Mouse (Mus musculus) hindbrain, embryonic 10.5 days (tissue): ENCODE data around the gene Dhdds. TPM values are rescaled to one million over a fixed set of nuclear protein-coding genes. Genes with fewer than 3 reads are reported as not detected.
A peak's percentile ranks its signal among the peaks of the same experiment; 100 is the strongest.

Experiments used
- DNase-seq: peaks from one replicate; pipeline ENCODE4 v3.0.0-alpha.2; 2017; ENCODE audit warnings: low spot score
- H3K27ac ChIP-seq: fragments of 300-500 bp; sonication (generic); 2 replicates; pipeline ENCODE4 v1.5.1; 2016; ENCODE audit warnings: mild to moderate bottlenecking, moderate library complexity
- H3K27me3 ChIP-seq: fragments of 300-500 bp; sonication (generic); 2 replicates; pipeline ENCODE4 v1.6.1; 2016; ENCODE audit warnings: mild to moderate bottlenecking; ENCODE audit not compliant: poor library complexity, insufficient read depth, severe bottlenecking
- H3K36me3 ChIP-seq: fragments of 300-500 bp; sonication (generic); 2 replicates; pipeline ENCODE4 v1.6.1; 2016; ENCODE audit warnings: mild to moderate bottlenecking, moderate library complexity
- H3K4me1 ChIP-seq: fragments of 300-500 bp; sonication (generic); replicated peaks from 2 replicates; pipeline ENCODE4 v1.6.1; 2016; ENCODE audit warnings: mild to moderate bottlenecking
- H3K4me3 ChIP-seq: fragments of 300-500 bp; sonication (generic); 2 replicates; pipeline ENCODE4 v1.5.1; 2016; ENCODE audit warnings: mild to moderate bottlenecking, moderate library complexity
- H3K9me3 ChIP-seq: fragments of 300-500 bp; sonication (generic); 2 replicates; pipeline ENCODE4 v1.6.1; 2016; ENCODE audit warnings: mild to moderate bottlenecking, moderate library complexity
- WGBS: fragments of 180-500 bp; shearing (Covaris S2); methylation state at CpG from one replicate; pipeline ENCODE4 v1.1.7; 2016; 5-methylcytosine and 5-hydroxymethylcytosine counted together
- polyA plus RNA-seq: library from polyadenylated mRNA; unstranded; fragments of >200 nt; fragmentation: Nextera tagmentation; extraction: Ambion mirVana; gene quantifications from 2 replicates; pipeline ENCODE4 v1.2.1, GENCODE M21; 2016

Gene Dhdds
- polyA plus RNA-seq, 1 experiment from 2014 or later, result 42.3 TPM

- H3K27ac ChIP-seq, result peak overlapping the region; percentile 94
These were observed 16.6 kb upstream of the Dhdds start for GRCm38 (mm10) chr4:134017201-134017865.

GRCm38 (mm10) chr4:134016767-134017166, 16.0 kb upstream of the Dhdds start:
- peak; percentile 68 for DNase-seq
- peak overlapping the region; percentile 87 for H3K4me3 ChIP-seq
- H3K36me3 ChIP-seq, result peaks cover 12% of the 10 kb centered on the region; the same call in 1 of the 2 replicates
- peak overlapping the region; percentile 94 for H3K27ac ChIP-seq
- H3K4me1 ChIP-seq, result peaks cover 87% of the 10 kb centered on the region
- no peaks in the 10 kb centered on the region for H3K27me3 ChIP-seq
- WGBS, result under 1% methylated on average over 8 of the region's 8 CpGs
- no peaks in the 10 kb centered on the region for H3K9me3 ChIP-seq

More at GRCm38 (mm10) chr4:134017201-134017865, 16.6 kb upstream of the Dhdds start:
- Histone ChIP-seq H3K4me3 (peak overlapping the region; percentile 87), H3K27me3 (no peaks in the 10 kb centered on the region), H3K4me1 (peaks cover 81% of the 10 kb centered on the region), H3K36me3 (peaks cover 12% of the 10 kb centered on the region; the same call in 1 of the 2 replicates), H3K9me3 (no peaks in the 10 kb centered on the region)
- peak; percentile 69 for DNase-seq
- under 1% methylated on average over 21 of the region's 21 CpGs for WGBS

- Histone ChIP-seq H3K4me3 (peak overlapping the region; percentile 87), H3K27me3 (no peaks in the 10 kb centered on the region), H3K27ac (peak overlapping the region; percentile 94), H3K9me3 (no peaks in the 10 kb centered on the region), H3K4me1 (peaks cover 92% of the 10 kb centered on the region), H3K36me3 (peaks cover 12% of the 10 kb centered on the region; the same call in 1 of the 2 replicates)
- 2% methylated on average over 7 of the region's 7 CpGs for WGBS
- no peak for DNase-seq
These were observed 15.5 kb upstream of the Dhdds start for GRCm38 (mm10) chr4:134016208-134016607.

GRCm38 (mm10) chr4:134012858-134013528, 12.3 kb upstream of the Dhdds start:
- H3K4me1 ChIP-seq, result peaks cover 82% of the 10 kb centered on the region
- WGBS, result 51% methylated on average over 12 of the region's 12 CpGs
- no peaks in the 10 kb centered on the region for H3K27me3 ChIP-seq
- no peaks in the 10 kb centered on the region for H3K9me3 ChIP-seq
- H3K27ac ChIP-seq, result peak overlapping the region; percentile 87
- H3K4me3 ChIP-seq, result peak overlapping the region; percentile 18; the same call in 1 of the 2 replicates
- peak; percentile 53 for DNase-seq
- H3K36me3 ChIP-seq, result peaks cover 30% of the 10 kb centered on the region

GRCm38 (mm10) chr4:134011450-134012414, 11.0 kb upstream of the Dhdds start:
- H3K36me3 ChIP-seq, result peaks cover 43% of the 10 kb centered on the region
- peak overlapping the region; percentile 41 for H3K4me3 ChIP-seq
- H3K27ac ChIP-seq, result peak overlapping the region; percentile 87
- no peaks in the 10 kb centered on the region for H3K27me3 ChIP-seq
- peak; percentile 74 for DNase-seq
- no peaks in the 10 kb centered on the region for H3K9me3 ChIP-seq
- WGBS, result 6% methylated on average over 16 of the region's 16 CpGs
- H3K4me1 ChIP-seq, result peaks cover 69% of the 10 kb centered on the region

GRCm38 (mm10) chr4:134009709-134010108, 9.0 kb upstream of the Dhdds start:
- peaks cover 54% of the 10 kb centered on the region for H3K36me3 ChIP-seq
- H3K4me3 ChIP-seq, result no peak overlapping the region
- WGBS, result 78% methylated on average over 6 of the region's 6 CpGs
- no peaks in the 10 kb centered on the region for H3K27me3 ChIP-seq
- 0 out of 2 replicates have a peak overlapping the region, but pooled peaks have one; percentile 87 for H3K27ac ChIP-seq
- peaks cover 53% of the 10 kb centered on the region for H3K4me1 ChIP-seq
- DNase-seq, result no peak
- no peaks in the 10 kb centered on the region for H3K9me3 ChIP-seq

- Histone ChIP-seq H3K9me3 (no peaks in the 10 kb centered on the region), H3K27me3 (no peaks in the 10 kb centered on the region), H3K4me1 (peaks cover 43% of the 10 kb centered on the region), H3K4me3 (no peak overlapping the region), H3K36me3 (peaks cover 67% of the 10 kb centered on the region), H3K27ac (no peak overlapping the region)
- no peak for DNase-seq
- 93% methylated on average over 3 of the region's 3 CpGs for WGBS
These were observed 6.1 kb upstream of the Dhdds start for GRCm38 (mm10) chr4:134006845-134007244.

GRCm38 (mm10) chr4:134005581-134006358, 5.1 kb upstream of the Dhdds start:
- H3K4me3 ChIP-seq, result no peak overlapping the region
- H3K27me3 ChIP-seq, result no peaks in the 10 kb centered on the region
- peaks cover 37% of the 10 kb centered on the region for H3K4me1 ChIP-seq
- no peaks in the 10 kb centered on the region for H3K9me3 ChIP-seq
- no peak for DNase-seq
- H3K36me3 ChIP-seq, result peaks cover 67% of the 10 kb centered on the region
- 84% methylated on average over 12 of the region's 12 CpGs for WGBS
- no peak overlapping the region for H3K27ac ChIP-seq

GRCm38 (mm10) chr4:134002903-134003302, 2.2 kb upstream of the Dhdds start:
- Histone ChIP-seq H3K4me1 (peaks cover 35% of the 10 kb centered on the region), H3K27me3 (no peaks in the 10 kb centered on the region), H3K9me3 (no peaks in the 10 kb centered on the region), H3K4me3 (no peak overlapping the region), H3K27ac (no peak overlapping the region), H3K36me3 (peaks cover 48% of the 10 kb centered on the region)
- no peak for DNase-seq
- 53% methylated on average over 5 of the region's 5 CpGs for WGBS

GRCm38 (mm10) chr4:134002246-134002645, 1.5 kb upstream of the Dhdds start:
- 57% methylated on average over 4 of the region's 4 CpGs for WGBS

GRCm38 (mm10) chr4:134001710-134002109, 992 bp upstream of the Dhdds start:
- Histone ChIP-seq H3K4me3 (no peak overlapping the region), H3K9me3 (no peaks in the 10 kb centered on the region), H3K27ac (no peak overlapping the region), H3K27me3 (no peaks in the 10 kb centered on the region), H3K36me3 (peaks cover 44% of the 10 kb centered on the region), H3K4me1 (peaks cover 35% of the 10 kb centered on the region)
- DNase-seq, result no peak
- WGBS, result 40% methylated on average over 10 of the region's 10 CpGs

More at GRCm38 (mm10) chr4:134002246-134002645, 1.5 kb upstream of the Dhdds start:
- Histone ChIP-seq H3K27me3 (no peaks in the 10 kb centered on the region), H3K4me1 (peaks cover 35% of the 10 kb centered on the region), H3K4me3 (no peak overlapping the region), H3K27ac (no peak overlapping the region), H3K36me3 (peaks cover 44% of the 10 kb centered on the region), H3K9me3 (no peaks in the 10 kb centered on the region)
- no peak for DNase-seq

GRCm38 (mm10) chr4:133994697-133995096, 6.0 kb downstream of the Dhdds start:
- Histone ChIP-seq H3K27ac (no peak overlapping the region), H3K4me3 (no peak overlapping the region), H3K36me3 (peaks cover 79% of the 10 kb centered on the region), H3K9me3 (no peaks in the 10 kb centered on the region), H3K4me1 (peaks cover 2% of the 10 kb centered on the region; the same call in 1 of the 2 replicates), H3K27me3 (no peaks in the 10 kb centered on the region)
- DNase-seq, result no peak
- WGBS, result 92% methylated on average over 8 of the region's 8 CpGs
